Mouse (Mus musculus): Measurements from ENCODE around the gene Serpinc1.

The Serpinc1 gene

GRCm38 (mm10) chr1:161046972-161047371 lies 68.6 kb downstream of the Serpinc1 start:
- DNase-seq (ENCODE audit: low spot score in 2 of 2) = no peak

Data from frontal cortex, postnatal 36 days (tissue).